Mouse (Mus musculus): Measurements from ENCODE around the gene Med23. TPM values are rescaled to one million over a fixed set of nuclear protein-coding genes. Genes with fewer than 3 reads are reported as not detected.

Med23 gene
- polyA plus RNA-seq, 1 experiment from 2014 or later = 12.1 TPM

- ATAC-seq (replicated peaks; ENCODE audit: low FRiP score, low read depth) = no peak; the same call in 1 of the 2 replicates
- Histone ChIP-seq H3K36me3 (ENCODE audit: insufficient read depth, low read length) (no peaks in the 10 kb centered on the region), H3K27ac (no peak within 1 kb of the TSS), H3K9me3 (replicated peaks; ENCODE audit: low read length) (no peaks in the 10 kb centered on the region), H3K9ac (ENCODE audit: low read depth, low read length) (0 out of 2 replicates have a peak within 1 kb of the TSS, but pooled peaks have one; percentile 13), H3K4me1 (replicated peaks; ENCODE audit: insufficient read depth, low read length) (peaks cover 7% of the 10 kb centered on the region), H3K4me2 (ENCODE audit: low read length) (peak within 1 kb of the TSS; percentile 44), H3K4me3 (replicated peaks; ENCODE audit: low read depth, low read length) (no peak within 1 kb of the TSS), H3K27me3 (ENCODE audit: insufficient read depth, low read length) (no peaks in the 10 kb centered on the region)
- DNase-seq (ENCODE audit: low spot score) = peak; percentile 37
- 19% methylated on average over 14 of the region's 14 CpGs for WGBS
- no peak for TF ChIP-seq CTCF (IDR thresholded peaks at IDR 0.05; ENCODE audit: low read depth)
These were observed 57.4 kb downstream of the Med23 start, which contains the start of gene Arg1 for GRCm38 (mm10) chr10:24926962-24927720. Arg1 (minus strand) TSS chr10:24927484.

- H3K4me1 ChIP-seq (replicated peaks; ENCODE audit: insufficient read depth, low read length) = peaks cover 7% of the 10 kb centered on the region
- DNase-seq (ENCODE audit: low spot score) = peak; percentile 48
- no peak overlapping the region for H3K4me3 ChIP-seq (replicated peaks; ENCODE audit: low read depth, low read length)
- H3K4me2 ChIP-seq (ENCODE audit: low read length) = peak overlapping the region; percentile 44
- no peak for TF ChIP-seq CTCF (IDR thresholded peaks at IDR 0.05; ENCODE audit: low read depth)
- no peak overlapping the region for H3K9ac ChIP-seq (ENCODE audit: low read depth, low read length)
- H3K36me3 ChIP-seq (ENCODE audit: insufficient read depth, low read length) = no peaks in the 10 kb centered on the region
- WGBS = 5% methylated on average over 12 of the region's 12 CpGs
- H3K9me3 ChIP-seq (replicated peaks; ENCODE audit: low read length) = no peaks in the 10 kb centered on the region
- H3K27ac ChIP-seq = no peak overlapping the region
- ATAC-seq (replicated peaks; ENCODE audit: low FRiP score, low read depth) = no peak
- H3K27me3 ChIP-seq (ENCODE audit: insufficient read depth, low read length) = no peaks in the 10 kb centered on the region
These were observed 58.3 kb downstream of the Med23 start for GRCm38 (mm10) chr10:24928072-24928471.

GRCm38 (mm10) chr10:24930143-24930542 is 60.4 kb downstream of the Med23 start:
- no peak for DNase-seq (ENCODE audit: low spot score)
- no peak overlapping the region for H3K4me2 ChIP-seq (ENCODE audit: low read length)
- H3K9me3 ChIP-seq (replicated peaks; ENCODE audit: low read length) = no peaks in the 10 kb centered on the region
- 70% methylated on average over 6 of the region's 6 CpGs for WGBS
- peaks cover 7% of the 10 kb centered on the region for H3K4me1 ChIP-seq (replicated peaks; ENCODE audit: insufficient read depth, low read length)
- no peaks in the 10 kb centered on the region for H3K27me3 ChIP-seq (ENCODE audit: insufficient read depth, low read length)
- no peak overlapping the region for H3K9ac ChIP-seq (ENCODE audit: low read depth, low read length)
- no peaks in the 10 kb centered on the region for H3K36me3 ChIP-seq (ENCODE audit: insufficient read depth, low read length)
- no peak for ATAC-seq (replicated peaks; ENCODE audit: low FRiP score, low read depth)
- H3K27ac ChIP-seq = no peak overlapping the region
- TF ChIP-seq CTCF (IDR thresholded peaks at IDR 0.05; ENCODE audit: low read depth) = no peak
- no peak overlapping the region for H3K4me3 ChIP-seq (replicated peaks; ENCODE audit: low read depth, low read length)

- no peak for ATAC-seq (replicated peaks; ENCODE audit: low FRiP score, low read depth)
- H3K27me3 ChIP-seq (ENCODE audit: insufficient read depth, low read length) = no peaks in the 10 kb centered on the region
- no peak overlapping the region for H3K4me2 ChIP-seq (ENCODE audit: low read length)
- H3K4me3 ChIP-seq (replicated peaks; ENCODE audit: low read depth, low read length) = no peak overlapping the region
- 79% methylated on average over 3 of the region's 3 CpGs for WGBS
- no peak for DNase-seq (ENCODE audit: low spot score)
- H3K4me1 ChIP-seq (replicated peaks; ENCODE audit: insufficient read depth, low read length) = no peaks in the 10 kb centered on the region
- no peaks in the 10 kb centered on the region for H3K36me3 ChIP-seq (ENCODE audit: insufficient read depth, low read length)
- H3K9ac ChIP-seq (ENCODE audit: low read depth, low read length) = no peak overlapping the region
- no peak overlapping the region for H3K27ac ChIP-seq
- no peak for TF ChIP-seq CTCF (IDR thresholded peaks at IDR 0.05; ENCODE audit: low read depth)
- H3K9me3 ChIP-seq (replicated peaks; ENCODE audit: low read length) = no peaks in the 10 kb centered on the region
These were observed 78.1 kb downstream of the Med23 start for GRCm38 (mm10) chr10:24947871-24948270.

GRCm38 (mm10) chr10:24948278-24948677 is 78.5 kb downstream of the Med23 start:
- H3K4me2 ChIP-seq (ENCODE audit: low read length) = no peak overlapping the region
- no peaks in the 10 kb centered on the region for H3K36me3 ChIP-seq (ENCODE audit: insufficient read depth, low read length)
- ATAC-seq (replicated peaks; ENCODE audit: low FRiP score, low read depth) (no peak), DNase-seq (ENCODE audit: low spot score) (no peak)
- H3K9me3 ChIP-seq (replicated peaks; ENCODE audit: low read length) = no peaks in the 10 kb centered on the region
- H3K4me1 ChIP-seq (replicated peaks; ENCODE audit: insufficient read depth, low read length) = no peaks in the 10 kb centered on the region
- H3K9ac ChIP-seq (ENCODE audit: low read depth, low read length) = no peak overlapping the region
- H3K4me3 ChIP-seq (replicated peaks; ENCODE audit: low read depth, low read length) = no peak overlapping the region
- H3K27me3 ChIP-seq (ENCODE audit: insufficient read depth, low read length) = no peaks in the 10 kb centered on the region
- no peak for TF ChIP-seq CTCF (IDR thresholded peaks at IDR 0.05; ENCODE audit: low read depth)
- no peak overlapping the region for H3K27ac ChIP-seq
- WGBS = 47% methylated on average over 8 of the region's 8 CpGs

GRCm38 (mm10) chr10:24950223-24950622 is 80.4 kb downstream of the Med23 start:
- H3K36me3 ChIP-seq (ENCODE audit: insufficient read depth, low read length) = no peaks in the 10 kb centered on the region
- no peak overlapping the region for H3K4me3 ChIP-seq (replicated peaks; ENCODE audit: low read depth, low read length)
- H3K9ac ChIP-seq (ENCODE audit: low read depth, low read length) = no peak overlapping the region
- H3K27me3 ChIP-seq (ENCODE audit: insufficient read depth, low read length) = no peaks in the 10 kb centered on the region
- no peak overlapping the region for H3K4me2 ChIP-seq (ENCODE audit: low read length)
- H3K9me3 ChIP-seq (replicated peaks; ENCODE audit: low read length) = no peaks in the 10 kb centered on the region
- ATAC-seq (replicated peaks; ENCODE audit: low FRiP score, low read depth) (no peak), DNase-seq (ENCODE audit: low spot score) (no peak)
- H3K4me1 ChIP-seq (replicated peaks; ENCODE audit: insufficient read depth, low read length) = no peaks in the 10 kb centered on the region
- no peak overlapping the region for H3K27ac ChIP-seq
- TF ChIP-seq CTCF (IDR thresholded peaks at IDR 0.05; ENCODE audit: low read depth) = no peak
- 75% methylated on average over 4 of the region's 4 CpGs for WGBS
